Mouse (Mus musculus): ENCODE data around the gene Zrsr1.

The Zrsr1 gene

GRCm38 (mm10) chr11:22972746-22973526 is 1.1 kb downstream of the Zrsr1 start:
- DNase-seq (ENCODE audit: low spot score in 2 of 2): peak; percentile 62 to 86

- DNase-seq (ENCODE audit: low spot score in 2 of 2): no peak
Observed at GRCm38 (mm10) chr11:22973599-22973998, 1.8 kb downstream of the Zrsr1 start.

GRCm38 (mm10) chr11:22978215-22978614 is 6.4 kb downstream of the Zrsr1 start:
- DNase-seq (ENCODE audit: low spot score in 2 of 2): no peak

GRCm38 (mm10) chr11:22978711-22979110 is 6.9 kb downstream of the Zrsr1 start:
- DNase-seq (ENCODE audit: low spot score in 2 of 2): no peak

- no peak for DNase-seq (ENCODE audit: low spot score in 2 of 2)
Observed at GRCm38 (mm10) chr11:22979221-22979620, 7.4 kb downstream of the Zrsr1 start.

- no peak for DNase-seq (ENCODE audit: low spot score in 2 of 2)
Observed at GRCm38 (mm10) chr11:22981041-22981440, 9.2 kb downstream of the Zrsr1 start.

- DNase-seq (ENCODE audit: low spot score in 2 of 2): no peak
Observed at GRCm38 (mm10) chr11:22981543-22981950, 9.7 kb downstream of the Zrsr1 start.

- DNase-seq (ENCODE audit: low spot score in 2 of 2): peak; percentile 92 to 97
Observed at GRCm38 (mm10) chr11:22981984-22982757, 10.4 kb downstream of the Zrsr1 start, which contains the start of the genes Gm28048 and Commd1. Gm28048 (minus strand) TSS chr11:22982090. Commd1 (minus strand) TSS chr11:22982382.

- no peak for DNase-seq (ENCODE audit: low spot score in 2 of 2)
Observed at GRCm38 (mm10) chr11:22982846-22983245, 11.0 kb downstream of the Zrsr1 start.

- no peak for DNase-seq (ENCODE audit: low spot score in 2 of 2)
Observed at GRCm38 (mm10) chr11:22985510-22985909, 13.7 kb downstream of the Zrsr1 start.

GRCm38 (mm10) chr11:22987357-22987756 is 15.6 kb downstream of the Zrsr1 start:
- no peak for DNase-seq (ENCODE audit: low spot score in 2 of 2)

GRCm38 (mm10) chr11:22989786-22990185 is 18.0 kb downstream of the Zrsr1 start:
- no peak for DNase-seq (ENCODE audit: low spot score in 2 of 2)

GRCm38 (mm10) chr11:22990393-22991126 is 18.8 kb downstream of the Zrsr1 start, which contains the start of gene Cct4:
Cct4 (plus strand) TSS chr11:22990519.
- DNase-seq (ENCODE audit: low spot score in 2 of 2): peak; percentile 92

- no peak for DNase-seq (ENCODE audit: low spot score in 2 of 2)
Observed at GRCm38 (mm10) chr11:22991218-22991835, 19.5 kb downstream of the Zrsr1 start.

GRCm38 (mm10) chr11:22994271-22994670 is 22.5 kb downstream of the Zrsr1 start:
- DNase-seq (ENCODE audit: low spot score in 2 of 2): no peak

- no peak for DNase-seq (ENCODE audit: low spot score in 2 of 2)
Observed at GRCm38 (mm10) chr11:22995461-22995860, 23.7 kb downstream of the Zrsr1 start.

- DNase-seq (ENCODE audit: low spot score in 2 of 2): no peak
Observed at GRCm38 (mm10) chr11:22998308-22998707, 26.5 kb downstream of the Zrsr1 start.

GRCm38 (mm10) chr11:23005276-23005675 is 33.5 kb downstream of the Zrsr1 start:
- no peak for DNase-seq (ENCODE audit: low spot score in 2 of 2)

- no peak for DNase-seq (ENCODE audit: low spot score in 2 of 2)
Observed at GRCm38 (mm10) chr11:23007166-23007480, 35.3 kb downstream of the Zrsr1 start.

- peak; percentile 45 to 65 for DNase-seq (ENCODE audit: low spot score in 2 of 2)
Observed at GRCm38 (mm10) chr11:23007481-23008180, 35.8 kb downstream of the Zrsr1 start, which contains the start of gene Fam161a. Fam161a (plus strand) TSS chr11:23007531.

All from urinary bladder, adult 18-20 months (tissue).